Mouse (Mus musculus): ENCODE results near the gene Rtn4rl1. TPM values are rescaled to one million over a fixed set of nuclear protein-coding genes. Genes with fewer than 3 reads are reported as not detected.

Rtn4rl1 gene
- total RNA-seq, 2 experiments from 2014 or later = 104 to 110 TPM

DNA sequence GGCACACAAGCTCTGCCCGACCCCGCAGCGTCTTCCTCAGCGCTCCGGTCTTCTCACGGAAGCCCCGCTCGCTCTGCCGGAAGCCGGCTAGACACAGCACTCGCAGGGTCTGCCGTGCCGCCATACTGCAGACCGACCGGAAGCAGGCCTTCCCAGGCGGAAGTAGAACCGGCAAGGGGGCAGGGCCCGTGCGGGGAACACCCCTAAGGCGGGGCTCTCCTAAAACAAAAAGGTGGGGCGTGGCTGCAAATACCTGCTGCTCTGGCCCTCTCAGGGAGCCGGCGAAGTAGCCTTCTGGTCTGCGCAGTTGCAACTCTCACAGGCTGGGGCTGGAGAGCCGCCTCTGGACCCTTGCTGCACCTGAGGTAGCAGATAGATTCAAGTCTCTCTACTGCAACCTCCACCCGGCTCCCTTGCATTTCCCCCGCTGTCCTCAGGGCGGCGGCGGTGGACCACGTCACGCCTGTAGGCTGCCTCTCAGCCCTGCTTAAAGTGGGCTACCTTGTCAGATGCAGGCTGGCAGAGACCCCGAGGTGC lies 14.8 kb upstream of the Rtn4rl1 start, which contains the start of gene Ovca2:
TSS of gene Ovca2 (minus strand) at position 164 of the 537 bp plus-strand sequence.
- peak; percentile 89 to 91 for DNase-seq (ENCODE audit: low spot score in 2 of 2)
- TF ChIP-seq CTCF (conservative IDR thresholded peaks at IDR 0.05) = peak; percentile 99
- H3K27ac ChIP-seq = peak within 1 kb of the TSS; percentile 89
- peak within 1 kb of the TSS; percentile 87 for H3K4me3 ChIP-seq

DNA sequence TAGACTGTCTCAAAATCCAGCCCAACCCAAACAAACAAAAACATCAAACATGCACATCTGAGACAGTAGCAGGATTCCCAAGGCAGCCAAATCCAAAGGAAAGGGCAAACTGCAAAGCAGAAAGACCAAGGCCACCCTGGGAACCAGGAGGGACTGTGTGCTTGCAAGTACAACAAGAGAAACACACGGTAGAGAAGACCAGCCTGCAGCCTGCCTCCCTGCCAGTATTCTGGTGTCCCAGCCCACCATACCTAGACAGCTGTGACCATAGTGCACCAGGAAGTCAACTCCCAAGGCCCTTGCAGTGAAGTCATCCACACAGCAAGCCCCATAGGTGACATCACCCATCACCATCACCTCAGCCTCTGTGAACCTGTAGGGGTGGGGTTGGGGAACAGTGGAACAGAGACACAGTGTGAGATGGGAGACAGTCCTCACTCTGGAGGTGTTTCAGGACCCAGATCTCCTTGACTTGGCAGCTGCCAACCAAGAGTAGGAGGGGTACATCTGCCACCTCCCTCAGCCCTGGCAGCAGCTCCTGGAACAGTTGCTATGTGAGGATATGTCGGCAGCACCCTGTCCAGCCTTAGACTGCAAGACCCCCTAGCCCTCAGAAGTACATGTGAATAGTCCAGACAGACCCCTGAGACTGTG lies 9.5 kb upstream of the Rtn4rl1 start:
- H3K27ac ChIP-seq = peak overlapping the region; percentile 94
- DNase-seq (ENCODE audit: low spot score in 2 of 2) = peak; percentile 72 to 81

GRCm38 (mm10) chr11:75184573-75184972 lies 9.0 kb upstream of the Rtn4rl1 start:
- Histone ChIP-seq H3K4me3 (no peak overlapping the region; the same call in 1 of the 2 replicates), H3K27ac (peak overlapping the region; percentile 94)
- TF ChIP-seq CTCF (conservative IDR thresholded peaks at IDR 0.05) = no peak
- no peak for DNase-seq (ENCODE audit: low spot score in 2 of 2)

More for the DNA sequence above, 9.5 kb upstream of the Rtn4rl1 start:
- H3K4me3 ChIP-seq = no peak overlapping the region; the same call in 1 of the 2 replicates
- TF ChIP-seq CTCF (conservative IDR thresholded peaks at IDR 0.05) = no peak

DNA sequence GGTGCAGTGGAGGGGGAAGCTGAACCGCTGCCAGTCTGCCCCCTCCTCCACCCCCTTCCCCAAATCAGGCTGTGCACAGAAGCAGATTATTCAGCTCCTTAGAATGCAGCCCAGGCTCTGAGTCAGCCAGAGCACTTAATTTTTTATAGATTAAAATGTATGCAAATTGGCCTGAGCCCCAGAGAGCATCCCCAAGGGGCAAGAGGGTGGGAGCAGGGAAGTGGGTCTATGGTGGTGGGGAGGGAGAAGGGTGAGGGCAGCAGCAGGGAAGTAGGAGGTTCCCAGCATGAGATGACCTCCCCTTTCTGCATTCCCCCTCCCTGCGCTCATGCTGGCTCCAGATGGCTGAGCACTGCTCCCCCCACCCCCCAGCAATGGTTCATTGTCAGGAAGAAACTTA lies 8.6 kb upstream of the Rtn4rl1 start:
- TF ChIP-seq CTCF (conservative IDR thresholded peaks at IDR 0.05) = no peak
- H3K27ac ChIP-seq = peak overlapping the region; percentile 94
- H3K4me3 ChIP-seq = no peak overlapping the region; the same call in 1 of the 2 replicates
- no peak for DNase-seq (ENCODE audit: low spot score in 2 of 2)

GRCm38 (mm10) chr11:75189713-75190370 lies 3.7 kb upstream of the Rtn4rl1 start:
- no peak for TF ChIP-seq CTCF (conservative IDR thresholded peaks at IDR 0.05)
- peak overlapping the region; percentile 85 for H3K4me3 ChIP-seq
- peak overlapping the region; percentile 96 for H3K27ac ChIP-seq
- DNase-seq (ENCODE audit: low spot score in 2 of 2) = peak in 1 of 2 experiments; percentile 9

- peak; percentile 77 to 80 for DNase-seq (ENCODE audit: low spot score in 2 of 2)
- H3K27ac ChIP-seq = peak overlapping the region; percentile 96
- peak overlapping the region; percentile 85 for H3K4me3 ChIP-seq
- TF ChIP-seq CTCF (conservative IDR thresholded peaks at IDR 0.05) = peak; percentile 55
These were observed 3.2 kb upstream of the Rtn4rl1 start for GRCm38 (mm10) chr11:75190371-75190724.

DNA sequence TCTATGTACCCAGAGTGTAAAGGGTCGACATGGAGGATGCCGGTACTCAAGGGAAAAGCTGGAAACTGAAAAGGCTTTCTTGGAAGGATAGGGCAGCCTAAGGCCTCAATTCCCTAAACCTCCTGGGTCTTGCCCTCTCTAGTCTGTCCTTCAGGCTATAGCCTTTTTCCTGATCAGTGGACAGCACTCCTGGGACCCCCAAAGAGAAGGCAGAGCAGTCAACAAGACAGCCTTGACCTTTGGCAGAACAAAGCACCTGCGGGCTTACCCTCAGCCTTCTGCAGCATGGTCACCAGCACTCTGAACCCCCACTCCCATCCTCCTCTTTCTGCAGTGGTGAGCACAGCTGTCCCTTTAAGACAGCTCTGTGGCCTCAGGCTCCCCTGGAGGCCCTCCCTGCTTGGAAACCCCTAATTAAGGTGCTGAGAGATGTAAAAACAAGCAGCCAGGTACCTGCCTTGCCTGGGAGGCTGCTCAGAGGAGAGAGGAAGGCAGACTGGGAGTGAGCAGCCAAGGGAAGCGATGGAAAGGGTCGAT lies 2.6 kb upstream of the Rtn4rl1 start, which contains the start of gene Dph1:
TSS of gene Dph1 (minus strand) at position 337 of the 537 bp plus-strand sequence.
- peak within 1 kb of the TSS; percentile 85 for H3K4me3 ChIP-seq
- H3K27ac ChIP-seq = peak within 1 kb of the TSS; percentile 96
- TF ChIP-seq CTCF (conservative IDR thresholded peaks at IDR 0.05) = no peak
- peak in 1 of 2 experiments; percentile 9 for DNase-seq (ENCODE audit: low spot score in 2 of 2)

DNA sequence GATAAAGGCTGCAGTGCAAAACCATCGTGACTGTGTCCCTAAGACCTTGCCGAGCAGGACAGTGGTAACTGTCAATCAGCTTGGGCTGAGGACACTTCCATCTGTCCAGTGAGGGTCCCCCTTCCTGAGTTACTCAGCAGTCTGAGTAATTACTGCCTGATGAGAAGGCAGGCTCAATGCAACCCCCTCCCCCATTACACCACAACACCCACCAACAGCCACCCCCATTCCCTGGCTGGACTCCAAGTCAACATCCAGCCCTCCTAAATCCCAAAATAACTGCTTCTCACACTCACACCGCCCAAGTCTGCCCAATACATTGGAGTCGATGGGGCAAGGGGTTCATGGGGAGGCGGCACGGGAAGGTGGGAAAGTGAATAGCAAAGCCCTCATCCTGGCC lies 1.7 kb upstream of the Rtn4rl1 start:
- no peak for TF ChIP-seq CTCF (conservative IDR thresholded peaks at IDR 0.05)
- no peak overlapping the region for H3K4me3 ChIP-seq
- no peak for DNase-seq (ENCODE audit: low spot score in 2 of 2)
- peak overlapping the region; percentile 96; the same call in 1 of the 2 replicates for H3K27ac ChIP-seq

DNA sequence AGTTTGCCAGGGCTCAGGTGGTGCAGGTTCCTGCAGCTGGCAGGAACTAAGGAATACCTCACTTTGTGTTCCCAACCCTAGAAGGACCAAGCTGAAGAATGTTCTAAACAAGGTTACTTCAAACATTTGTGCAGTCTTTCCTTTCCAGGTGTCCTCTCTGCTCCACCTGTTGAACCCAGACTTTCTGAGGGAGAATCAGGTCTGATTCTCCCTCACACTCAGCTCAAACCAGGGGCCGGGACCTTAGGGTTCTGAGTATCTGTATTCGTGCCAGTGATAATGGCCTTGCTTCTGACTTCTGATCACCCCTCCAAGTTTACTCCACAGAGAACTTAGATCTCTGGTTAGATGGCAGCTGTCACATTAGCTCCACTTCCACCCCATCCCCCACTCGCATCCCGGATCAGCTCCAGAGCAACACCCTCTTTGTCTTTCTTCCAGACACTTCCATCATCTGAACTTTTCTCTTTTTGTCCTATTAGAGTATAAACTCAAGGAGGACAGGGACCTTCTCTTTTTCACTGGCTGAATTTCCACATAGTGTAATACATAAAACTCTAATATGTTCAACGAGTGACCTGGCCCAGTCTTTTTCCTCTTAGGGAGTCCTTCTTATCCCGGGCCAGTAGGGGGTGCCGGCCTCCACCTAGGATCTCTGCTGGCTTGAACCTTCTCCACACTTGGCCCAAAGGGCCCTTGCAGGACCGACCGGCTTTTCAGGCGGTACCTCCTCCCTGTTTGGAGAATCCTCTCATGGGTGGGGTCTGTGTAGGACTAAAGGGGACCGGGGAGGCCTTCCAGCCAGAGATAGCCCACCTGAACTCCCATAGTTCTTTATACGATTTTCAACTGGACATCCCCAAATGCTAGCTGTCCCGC lies 1.0 kb upstream of the Rtn4rl1 start:
- peak; percentile 76 to 81 for DNase-seq (ENCODE audit: low spot score in 2 of 2)
- peak; percentile 88 for TF ChIP-seq CTCF (conservative IDR thresholded peaks at IDR 0.05)
- Histone ChIP-seq H3K27ac (peak overlapping the region; percentile 96), H3K4me3 (peak overlapping the region; percentile 87)

GRCm38 (mm10) chr11:75194121-75194849 lies 702 bp downstream of the Rtn4rl1 start:
- peak overlapping the region; percentile 96 for H3K27ac ChIP-seq
- H3K4me3 ChIP-seq = peak overlapping the region; percentile 87
- no peak for DNase-seq (ENCODE audit: low spot score in 2 of 2)
- no peak for TF ChIP-seq CTCF (conservative IDR thresholded peaks at IDR 0.05)

DNA sequence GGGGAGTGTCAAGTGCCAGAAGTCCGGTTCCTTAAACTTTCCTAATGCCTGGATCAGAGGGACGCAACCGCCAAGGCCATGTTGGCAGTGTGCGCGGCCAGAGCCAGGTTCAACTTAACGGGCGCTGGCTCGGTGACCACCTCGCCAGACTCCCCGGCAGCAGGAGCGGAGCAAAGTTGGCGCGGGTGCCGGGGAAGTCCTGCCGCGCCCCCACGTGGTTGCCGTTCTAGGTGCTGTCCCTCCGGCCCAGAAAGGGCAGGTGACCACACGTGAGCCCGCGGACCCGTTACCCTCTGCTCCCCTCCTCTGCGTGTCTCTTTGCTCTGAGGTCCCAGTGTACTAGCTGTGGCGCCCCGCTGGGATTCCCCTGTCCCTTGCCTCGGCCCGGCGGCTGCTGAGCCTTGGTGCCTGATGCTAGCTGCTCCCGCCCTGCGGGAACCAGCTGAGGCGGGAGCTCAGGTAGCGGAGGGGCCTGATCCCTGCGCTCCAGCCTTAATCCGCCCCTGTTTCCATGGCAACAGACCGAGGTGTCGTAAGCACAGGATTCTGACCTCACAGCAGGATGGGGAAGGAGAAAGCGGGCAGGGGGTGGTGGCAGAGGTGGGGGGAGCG lies 1.4 kb downstream of the Rtn4rl1 start:
- DNase-seq (ENCODE audit: low spot score in 2 of 2) = no peak
- peak; percentile 38 for TF ChIP-seq CTCF (conservative IDR thresholded peaks at IDR 0.05)
- Histone ChIP-seq H3K27ac (peak overlapping the region; percentile 96), H3K4me3 (peak overlapping the region; percentile 87)
